Mouse (Mus musculus): ENCODE data around the gene Grid2. TPM values are rescaled to one million over a fixed set of nuclear protein-coding genes. Genes with fewer than 3 reads are reported as not detected.

Grid2 gene
- total RNA-seq, 2 experiments from 2014 or later, result 23.6 to 28.0 TPM

DNA sequence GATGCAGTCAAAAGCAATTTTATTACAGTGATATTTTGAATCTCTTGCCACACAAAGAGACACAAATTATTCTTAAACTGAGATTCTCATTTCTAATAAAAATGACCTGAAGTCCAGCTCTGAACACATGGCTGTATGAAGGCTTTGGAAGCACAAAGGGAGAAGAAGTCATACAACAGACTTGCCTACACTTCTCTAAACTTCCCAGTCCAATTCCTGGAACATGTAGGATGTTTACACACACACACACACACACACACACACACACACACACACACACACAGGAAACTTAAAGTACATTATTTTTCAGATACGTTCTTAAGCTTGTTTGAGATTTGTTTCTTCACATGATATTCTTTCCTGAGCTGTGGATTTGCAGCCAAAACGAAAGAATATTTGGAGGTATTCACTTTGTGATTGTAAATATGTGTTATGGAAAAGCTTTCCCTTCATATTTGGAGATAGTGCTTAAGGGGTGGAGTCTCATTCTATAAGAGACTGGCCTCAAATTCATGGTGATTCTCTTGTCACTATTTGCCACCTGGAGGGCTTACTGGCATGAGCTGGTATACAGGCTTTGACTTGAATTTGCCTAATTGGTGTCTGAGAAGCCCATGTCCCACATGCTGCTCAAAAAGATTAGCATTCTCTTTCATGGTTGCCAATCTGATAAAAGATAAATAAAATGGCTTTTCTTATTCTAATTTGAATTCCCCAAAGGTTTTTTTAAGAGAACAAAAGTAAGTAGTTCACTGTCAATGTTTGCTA lies 1049.2 kb downstream of the Grid2 start:
- no peak for DNase-seq (ENCODE audit: low spot score in 2 of 2)

DNA sequence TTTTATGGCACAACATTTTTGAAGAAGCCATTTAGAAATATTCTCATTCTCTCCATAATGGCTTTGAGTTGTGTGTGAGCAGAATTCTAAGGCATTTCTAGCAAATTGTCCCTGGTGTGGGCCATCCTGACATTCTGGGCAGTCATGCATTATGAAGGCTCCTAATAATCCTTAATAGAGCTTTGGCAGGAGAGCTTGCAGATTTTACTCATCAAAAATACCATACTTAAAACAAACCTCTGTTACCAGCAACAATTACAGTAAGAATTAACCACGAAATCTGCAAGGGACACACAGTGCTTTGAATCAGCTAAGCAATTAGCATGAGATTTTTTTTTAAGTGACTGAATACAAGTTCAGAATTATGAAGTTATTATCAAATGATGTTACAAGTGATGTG lies 1053.0 kb downstream of the Grid2 start:
- no peak for DNase-seq (ENCODE audit: low spot score in 2 of 2)

DNA sequence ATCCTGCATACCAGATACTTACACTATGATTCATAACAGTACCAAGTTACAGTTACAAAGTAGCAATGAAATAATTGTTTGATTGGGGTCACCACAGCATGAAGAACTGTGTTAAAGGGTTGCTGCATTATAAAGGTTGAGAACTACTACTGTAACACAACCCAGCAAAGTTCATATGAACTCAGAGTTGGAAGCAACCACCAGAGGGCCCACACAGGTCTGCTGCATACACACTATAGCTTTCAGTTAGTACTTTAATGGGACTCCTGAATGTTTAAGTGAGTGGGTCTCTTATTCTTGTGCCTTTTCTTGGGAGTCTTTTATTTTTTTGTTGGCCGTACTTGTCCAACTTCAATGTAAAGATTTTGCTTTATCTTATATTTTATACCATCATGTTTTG lies 1057.5 kb downstream of the Grid2 start:
- DNase-seq (ENCODE audit: low spot score in 2 of 2), result no peak

DNA sequence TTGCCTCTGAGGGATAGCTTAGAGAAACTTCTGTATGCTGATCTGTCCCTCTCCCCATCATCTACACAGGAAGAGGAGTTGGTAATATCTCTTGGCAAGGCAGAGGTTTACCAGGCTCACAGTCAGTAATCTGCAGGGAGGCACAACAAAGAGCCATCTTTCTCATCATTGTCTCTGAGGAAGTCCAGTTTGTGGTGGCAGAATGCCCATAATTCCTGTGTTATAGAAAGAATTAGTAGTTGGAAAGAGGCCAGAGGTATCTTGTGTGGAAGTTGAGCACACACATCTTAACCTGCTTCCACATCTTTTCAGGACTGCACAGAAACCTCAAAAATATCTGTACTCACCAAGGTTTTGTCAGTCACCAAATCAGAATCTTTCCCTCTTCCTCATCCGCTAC lies 1071.3 kb downstream of the Grid2 start:
- no peak for DNase-seq (ENCODE audit: low spot score in 2 of 2)

DNA sequence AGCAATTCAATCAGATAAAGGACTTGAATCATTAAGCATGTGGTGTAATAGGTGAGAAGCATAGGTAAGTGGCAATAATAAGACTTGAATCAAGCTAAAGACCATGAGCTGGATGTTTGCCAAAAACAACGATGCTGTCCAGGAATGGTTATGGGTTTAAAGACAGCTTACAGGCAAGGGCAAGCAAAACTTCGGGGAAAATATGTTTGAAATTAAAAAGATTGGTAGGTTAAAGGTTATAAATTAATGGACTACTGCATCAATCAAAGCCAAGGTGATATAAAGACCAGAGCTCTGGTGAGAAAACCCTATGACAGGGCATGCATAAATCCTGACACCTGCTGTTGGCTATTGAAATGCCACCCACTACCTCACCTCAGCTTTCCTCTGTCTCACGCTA lies 1072.2 kb downstream of the Grid2 start:
- DNase-seq (ENCODE audit: low spot score in 2 of 2), result no peak

DNA sequence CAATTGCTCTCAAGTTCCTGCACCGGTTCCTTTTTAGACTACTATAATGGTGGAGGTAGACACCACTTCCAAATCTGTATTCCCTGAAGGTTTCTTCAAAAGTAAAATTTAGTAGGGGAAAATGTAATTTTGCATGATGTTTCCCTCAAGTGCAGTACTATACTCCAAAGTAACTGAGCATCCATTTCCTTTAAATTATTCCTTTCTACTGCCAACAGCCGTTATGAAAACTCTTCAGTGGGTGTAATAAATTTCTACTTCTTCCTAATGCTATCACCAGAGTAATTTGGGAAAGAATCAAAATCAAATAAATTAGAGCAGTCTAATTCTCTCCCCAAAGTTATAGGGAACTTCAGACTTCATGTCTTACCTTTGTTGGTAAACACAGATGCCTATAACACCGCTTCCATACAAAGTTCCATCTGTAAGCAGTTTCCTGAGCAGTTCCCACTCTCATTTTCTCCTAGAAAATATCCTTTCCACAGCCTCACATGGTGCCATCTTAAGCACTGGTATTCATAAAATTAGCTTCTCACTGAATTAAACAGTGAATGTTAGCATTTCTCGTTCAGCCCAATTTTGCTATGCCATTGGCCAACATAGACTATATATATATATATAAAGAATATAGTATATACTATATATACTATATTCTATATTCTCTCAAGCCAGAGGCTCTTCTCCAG lies 1142.9 kb downstream of the Grid2 start:
- DNase-seq (ENCODE audit: low spot score in 2 of 2), result no peak

DNA sequence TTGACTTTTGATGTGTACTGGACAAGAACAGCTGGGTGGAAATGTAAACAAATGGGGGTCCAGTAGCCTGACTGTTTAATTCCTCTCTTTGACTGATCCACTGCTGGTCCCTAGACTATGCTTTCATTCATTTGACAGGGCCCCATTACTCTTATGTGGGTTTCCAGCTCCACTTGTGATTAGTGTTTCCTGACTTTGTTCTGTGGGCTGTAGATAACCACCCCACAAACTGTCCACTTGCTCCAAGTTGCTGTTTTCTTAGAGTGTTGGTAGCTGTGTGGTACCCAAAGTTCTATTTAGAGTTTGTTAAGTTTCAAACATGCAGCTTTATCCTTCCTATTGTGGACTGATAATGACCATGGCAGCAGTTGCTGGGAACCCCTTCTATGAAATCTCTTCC lies 1172.0 kb downstream of the Grid2 start:
- no peak for DNase-seq (ENCODE audit: low spot score in 2 of 2)

DNA sequence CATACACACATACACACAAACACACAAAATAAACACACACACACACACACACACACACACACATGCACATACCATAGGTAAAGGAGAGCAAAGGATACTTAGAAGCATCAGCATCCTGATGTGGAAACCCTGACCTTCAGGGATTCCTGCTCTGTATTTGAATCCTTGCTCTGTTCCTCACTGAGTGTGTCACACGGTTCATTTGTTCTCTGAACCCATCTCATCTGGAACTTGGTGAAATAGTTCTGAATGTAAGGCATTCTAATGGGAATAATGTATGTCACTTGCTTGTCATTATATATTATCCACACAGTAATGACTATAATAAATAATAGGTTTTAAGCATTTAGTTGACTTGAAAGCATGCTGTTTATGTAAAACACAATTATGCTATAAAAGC lies 1173.2 kb downstream of the Grid2 start:
- no peak for DNase-seq (ENCODE audit: low spot score in 2 of 2)

DNA sequence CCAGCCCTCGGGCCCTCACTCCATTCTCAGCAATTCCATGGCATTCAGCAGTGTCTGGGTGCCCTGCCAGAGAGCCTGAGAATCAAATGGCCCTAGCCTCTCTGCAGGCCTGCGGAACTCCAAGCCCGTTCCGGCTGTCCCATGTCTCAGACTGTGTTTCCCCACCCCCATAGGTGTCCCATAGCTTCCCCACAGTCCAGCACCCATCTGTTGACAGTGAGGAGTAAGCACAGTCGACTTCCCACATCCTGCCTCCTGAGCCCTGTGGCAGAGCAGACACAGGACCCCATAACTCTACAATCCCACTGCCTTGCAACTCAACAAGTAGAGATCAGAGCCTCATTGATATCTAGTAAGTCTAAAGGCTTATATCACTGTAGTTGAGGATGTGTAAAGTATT lies 1192.5 kb downstream of the Grid2 start:
- peak in 1 of 2 experiments; percentile 3 for DNase-seq (ENCODE audit: low spot score in 2 of 2)

DNA sequence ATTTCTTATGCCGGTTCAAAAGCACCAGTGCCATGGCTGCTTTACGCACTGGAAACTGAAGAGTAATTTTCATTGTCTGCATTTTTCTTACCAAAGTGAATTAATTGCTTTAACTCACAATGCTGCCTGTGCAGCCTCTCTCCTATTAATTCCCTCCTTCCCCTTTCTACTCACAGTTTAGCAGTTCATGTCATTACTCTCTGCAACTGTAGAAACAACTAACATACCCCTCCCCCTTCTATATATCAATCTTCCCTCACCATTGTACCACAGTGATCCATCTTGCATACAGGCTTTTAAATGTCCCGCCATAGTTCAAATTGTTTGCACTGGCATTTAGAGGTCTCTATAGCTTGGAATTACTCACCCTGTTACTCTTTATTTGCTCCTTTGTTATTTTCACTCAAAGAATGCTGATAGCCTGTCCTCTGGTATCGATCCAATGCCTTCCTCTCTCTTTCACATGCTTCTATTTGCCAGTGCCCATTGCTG lies 1193.2 kb downstream of the Grid2 start:
- no peak for DNase-seq (ENCODE audit: low spot score in 2 of 2)

DNA sequence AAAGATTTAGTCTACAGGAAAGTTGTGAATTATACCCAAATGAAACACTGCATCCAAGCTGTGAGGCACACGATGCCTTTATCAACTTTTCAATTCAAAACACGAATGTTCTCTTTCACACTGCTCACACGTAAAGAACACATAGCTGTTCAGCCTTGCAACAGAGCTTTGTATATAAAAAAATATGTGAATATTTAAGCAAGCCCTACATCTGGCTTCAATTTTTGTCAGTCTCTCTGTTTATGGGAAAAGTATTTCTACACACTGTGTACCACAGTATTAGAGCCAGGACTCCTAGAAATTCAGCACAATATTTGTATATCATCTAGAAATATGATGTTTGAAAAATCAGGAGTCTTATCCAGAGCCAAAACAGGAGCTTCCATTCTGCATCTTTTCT lies 1195.1 kb downstream of the Grid2 start:
- no peak for DNase-seq (ENCODE audit: low spot score in 2 of 2)

DNA sequence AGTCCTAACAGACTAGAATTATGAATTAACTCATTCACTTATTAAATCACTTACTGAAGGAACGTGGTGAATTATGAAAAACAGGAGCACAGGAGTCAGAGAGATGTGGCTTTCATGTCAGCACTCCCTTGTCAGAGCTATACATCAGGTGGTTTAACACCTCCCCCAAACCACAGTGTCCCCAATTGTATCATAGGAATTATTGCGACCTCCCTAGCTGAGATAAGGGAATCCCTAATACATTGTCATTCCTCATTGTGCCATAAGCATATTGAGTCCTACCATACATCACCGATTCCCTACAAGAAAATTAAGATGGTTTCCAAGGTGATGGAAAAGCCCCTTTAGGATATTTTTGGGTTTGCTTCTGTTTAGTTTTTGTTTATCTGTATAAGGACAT lies 1224.2 kb downstream of the Grid2 start:
- no peak for DNase-seq (ENCODE audit: low spot score in 2 of 2)

DNA sequence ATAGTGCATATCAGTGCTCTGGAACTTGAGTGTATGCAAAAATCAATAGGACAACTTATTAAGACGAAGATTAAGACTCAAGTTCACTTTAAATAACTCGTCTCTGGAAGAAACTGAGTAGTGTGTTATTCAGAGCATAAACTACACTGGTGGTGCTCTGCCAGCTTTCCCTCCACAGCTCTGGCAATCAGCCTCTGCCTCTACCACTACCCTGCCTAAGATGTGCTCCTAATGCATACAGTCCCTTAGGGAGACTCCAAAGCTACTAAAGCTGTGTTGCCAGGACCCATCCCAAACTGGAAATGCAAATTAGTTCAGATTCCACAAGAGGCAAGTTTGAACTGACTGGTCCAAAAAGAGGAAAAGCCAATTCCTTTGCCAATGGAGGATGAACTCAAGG lies 1224.9 kb downstream of the Grid2 start:
- no peak for DNase-seq (ENCODE audit: low spot score in 2 of 2)

DNA sequence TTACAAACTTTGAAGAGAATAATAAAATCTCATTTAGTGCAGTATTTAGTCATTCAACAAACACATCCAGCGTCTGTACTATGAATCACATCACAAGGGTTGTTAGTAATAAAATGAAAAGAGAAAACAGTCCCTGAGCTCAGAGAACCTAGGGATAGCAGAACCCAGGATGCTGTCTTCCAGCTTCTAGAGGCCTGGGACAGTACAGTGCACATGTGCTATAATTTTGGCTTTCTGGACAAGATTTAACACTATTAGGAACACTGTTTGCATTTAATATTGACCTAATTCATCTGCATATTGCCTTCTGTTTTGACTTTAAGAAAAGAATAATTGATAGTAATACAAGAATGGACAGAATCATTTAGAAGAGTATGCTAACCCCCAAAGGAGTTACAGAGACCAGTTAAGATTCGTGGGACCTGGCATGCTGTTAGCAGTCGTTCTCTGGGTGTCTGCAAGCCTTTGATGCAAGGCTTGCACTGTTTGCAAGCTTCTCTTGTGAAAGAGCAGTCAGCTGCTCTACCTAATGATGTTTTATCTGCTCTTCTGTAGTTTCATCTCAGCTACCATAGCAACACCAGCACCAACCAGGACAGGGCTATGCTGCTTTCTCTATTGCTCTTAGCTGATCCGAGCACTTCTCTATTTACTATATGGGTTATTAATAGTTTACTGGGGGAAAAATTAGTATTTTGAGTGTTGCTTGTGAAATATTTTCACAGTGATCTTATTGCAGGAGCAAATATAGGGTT lies 1234.8 kb downstream of the Grid2 start:
- DNase-seq (ENCODE audit: low spot score in 2 of 2), result no peak

DNA sequence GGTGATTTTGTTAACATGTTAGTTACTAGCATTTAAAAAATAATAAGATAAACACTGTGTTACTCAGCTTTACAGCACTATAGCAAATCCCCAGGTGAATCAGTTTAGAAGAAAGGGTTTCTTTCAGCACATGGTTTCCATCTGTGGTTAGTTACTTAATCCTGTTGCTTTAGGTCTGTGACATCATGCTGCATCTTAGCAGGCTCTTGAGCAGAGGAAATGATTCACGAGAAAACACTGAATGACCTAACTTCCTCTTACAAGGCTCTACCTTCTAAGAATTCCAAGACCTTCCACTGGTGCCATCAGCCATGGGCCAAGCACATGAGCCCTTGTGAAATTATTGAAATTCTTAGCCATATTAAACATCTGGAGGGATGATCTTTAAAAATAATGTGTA lies 1248.7 kb downstream of the Grid2 start:
- no peak for DNase-seq (ENCODE audit: low spot score in 2 of 2)

DNA sequence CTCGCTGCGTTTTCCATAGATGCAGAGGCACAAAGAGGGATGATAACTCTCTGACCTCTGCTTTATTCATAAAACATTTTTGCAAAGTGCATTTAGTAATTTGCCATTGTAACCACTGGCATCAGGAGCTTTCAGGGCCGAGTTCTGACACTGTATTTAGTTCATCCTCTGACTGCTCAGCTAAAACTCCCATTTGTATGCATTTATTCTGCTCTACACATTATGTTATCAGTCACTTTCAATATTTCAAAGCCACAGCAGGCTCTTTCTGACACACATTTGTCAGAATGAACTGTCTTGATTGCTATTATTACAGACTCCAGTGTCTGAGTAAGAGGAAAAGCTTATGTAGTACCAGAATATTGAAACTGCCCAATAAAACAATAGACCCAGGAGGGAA lies 1286.5 kb downstream of the Grid2 start:
- DNase-seq (ENCODE audit: low spot score in 2 of 2), result no peak

DNA sequence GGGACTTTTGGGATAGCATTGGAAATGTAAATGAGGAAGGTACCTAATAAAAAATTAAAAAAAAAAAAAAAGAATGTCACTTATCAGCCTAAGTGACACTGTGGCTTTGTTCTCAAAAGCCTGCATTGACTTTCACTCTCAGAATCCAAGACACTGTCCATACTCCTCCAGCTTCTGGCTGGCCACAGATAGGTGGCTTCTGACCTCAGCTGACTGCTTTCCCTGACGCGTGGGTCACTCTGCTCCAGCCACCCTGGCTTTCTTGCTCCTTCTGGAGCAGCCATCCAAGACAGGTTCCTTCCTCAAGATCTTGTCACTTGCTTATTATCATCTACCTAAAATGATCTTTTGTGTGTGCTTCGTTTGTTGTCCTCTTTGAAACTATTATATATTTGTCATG lies 1298.0 kb downstream of the Grid2 start:
- DNase-seq (ENCODE audit: low spot score in 2 of 2), result no peak

DNA sequence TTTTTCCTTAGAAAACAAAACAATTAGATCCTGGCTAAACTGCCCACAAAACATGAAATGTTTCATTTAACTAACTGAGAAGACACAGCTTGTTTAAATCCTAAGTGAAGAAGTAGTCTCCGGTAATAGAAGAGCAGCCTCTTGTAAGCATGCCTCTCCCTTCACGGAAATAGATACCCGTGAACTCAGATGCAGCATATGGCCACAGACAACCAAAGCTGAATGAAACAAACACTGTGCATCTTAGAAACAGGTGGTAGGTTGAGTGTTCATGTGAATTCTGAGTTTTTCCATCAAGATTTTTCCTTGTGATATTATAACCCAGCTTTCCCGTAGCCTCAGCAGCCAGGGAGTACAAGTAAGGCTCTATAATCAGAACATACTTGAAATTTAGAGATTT lies 1299.5 kb downstream of the Grid2 start:
- no peak for DNase-seq (ENCODE audit: low spot score in 2 of 2)

DNA sequence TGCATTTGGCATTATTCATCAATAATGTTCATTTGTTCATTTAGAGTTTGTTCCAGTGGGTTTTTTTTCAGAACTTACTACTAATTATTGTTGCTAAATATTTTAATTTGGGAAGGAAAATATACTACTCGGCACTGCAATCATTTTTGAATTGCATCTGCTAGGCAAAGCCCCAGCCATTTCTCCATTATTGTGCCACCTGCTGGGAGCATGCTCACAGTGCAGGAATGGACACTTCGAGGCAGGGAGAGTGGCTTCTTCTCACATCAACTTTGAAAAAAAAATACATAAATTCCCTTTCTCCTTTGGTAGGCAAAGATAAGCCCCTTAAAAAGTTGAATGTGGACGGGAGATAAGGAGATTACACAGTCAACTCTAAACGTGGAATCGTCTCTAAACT lies 1312.9 kb downstream of the Grid2 start:
- DNase-seq (ENCODE audit: low spot score in 2 of 2), result peak; percentile 62 to 65

DNA sequence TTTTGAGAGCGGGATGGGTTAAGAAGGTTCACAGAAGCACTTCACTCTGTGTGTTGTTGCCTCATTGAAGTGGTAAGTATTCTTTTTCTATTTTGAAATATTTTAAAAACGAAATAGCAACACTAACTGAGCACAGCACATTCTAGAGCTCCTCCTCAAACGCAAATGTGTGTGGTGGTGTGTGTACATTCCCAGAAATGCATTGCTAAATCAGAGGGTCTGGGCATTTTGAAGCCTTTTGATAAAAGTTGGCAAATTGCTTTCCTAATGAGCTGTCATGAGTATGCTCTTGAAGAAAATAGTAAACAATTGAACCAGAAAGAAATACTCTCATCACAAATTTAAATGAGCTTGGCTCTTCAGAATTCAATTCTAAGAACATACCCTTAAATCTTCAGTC lies 1325.7 kb downstream of the Grid2 start:
- no peak for DNase-seq (ENCODE audit: low spot score in 2 of 2)

DNA sequence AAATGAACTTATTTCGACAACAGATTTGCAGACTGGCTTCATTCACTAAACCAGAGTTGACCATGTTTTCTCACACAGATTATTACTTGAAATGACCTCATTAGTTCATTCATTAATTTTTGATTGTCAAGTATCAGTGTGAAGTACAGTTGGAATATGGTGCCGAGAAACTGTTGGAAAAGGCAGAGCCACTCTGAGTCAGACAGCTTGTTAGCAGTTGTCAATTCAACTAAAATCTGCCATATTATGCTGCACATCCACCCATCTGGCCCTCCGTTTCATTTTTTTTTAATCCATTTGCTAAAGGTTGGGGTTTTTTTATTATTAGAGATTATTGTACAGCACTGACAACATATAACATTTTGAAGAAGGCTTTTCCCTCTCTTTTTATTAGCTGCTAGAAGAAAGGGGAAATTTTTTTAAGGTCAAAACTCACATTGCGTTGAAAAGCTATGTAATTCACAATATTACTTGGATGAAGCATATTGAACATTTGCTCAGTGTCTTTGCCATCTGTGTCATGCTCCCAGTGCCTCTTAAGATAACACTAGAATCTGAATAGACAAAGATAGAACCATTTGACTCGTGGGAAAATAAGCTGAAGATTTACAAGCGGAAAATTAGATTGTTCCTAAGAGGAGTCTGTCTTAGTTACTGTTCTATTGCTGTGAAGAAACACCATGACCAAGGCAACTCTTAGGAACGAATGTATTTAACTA lies 1333.0 kb downstream of the Grid2 start:
- no peak for DNase-seq (ENCODE audit: low spot score in 2 of 2)

DNA sequence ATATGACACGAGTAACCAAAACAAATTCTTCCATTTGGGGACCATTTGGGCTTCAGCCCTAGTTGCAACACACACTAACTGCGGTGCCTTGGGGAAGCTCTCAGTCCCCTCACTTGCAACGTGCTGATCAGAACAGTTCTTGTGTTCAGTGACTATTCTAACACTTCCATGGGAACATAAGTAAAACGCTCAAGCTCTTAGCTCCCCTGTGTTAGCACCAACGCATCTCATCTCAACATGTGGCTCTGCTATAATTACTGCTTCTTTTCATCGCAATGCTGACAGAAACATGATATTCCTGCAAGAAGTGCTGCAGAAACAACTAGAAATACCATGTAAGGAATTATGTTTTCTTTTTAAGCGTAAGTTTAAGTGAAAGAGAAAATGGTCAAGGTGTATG lies 1340.6 kb downstream of the Grid2 start:
- DNase-seq (ENCODE audit: low spot score in 2 of 2), result no peak

Measured in layer of hippocampus, postnatal 10 days (tissue).